Mouse (Mus musculus): Measurements from ENCODE around the gene Nxnl2.

GRCm38 (mm10) chr13:51182236-51182635, 11.4 kb downstream of the Nxnl2 start:
- TF ChIP-seq CTCF (IDR thresholded peaks at IDR 0.05; ENCODE audit: low read depth) (no peak), EP300 (IDR thresholded peaks at IDR 0.05; ENCODE audit: low read depth) (no peak)

All from liver, embryonic 14.5 days (tissue).